Mouse (Mus musculus): ENCODE measurements around the gene Zc3h12b. TPM values are rescaled to one million over a fixed set of nuclear protein-coding genes. Genes with fewer than 3 reads are reported as not detected.
"Not testable (repeated sequence)": the region's sequence is repeated elsewhere in the genome, so short reads cannot be mapped to it uniquely, and the experiment has no call there.

The Zc3h12b gene
- total and polyA plus RNA-seq, 3 experiments, result 0.04 to 0.16 TPM; not detected in 1

GRCm38 (mm10) chrX:95956497-95957293 is 245.2 kb downstream of the Zc3h12b start, which contains the start of gene Las1l (continued):
- TF ChIP-seq MAX (IDR thresholded peaks at IDR 0.05; ENCODE audit: low read length), result peak; percentile 71
- peak; percentile 84 for TF ChIP-seq MYC (IDR thresholded peaks at IDR 0.05; ENCODE audit: low read depth, low read length)
- peak; percentile 78 for TF ChIP-seq TBP (conservative IDR thresholded peaks at IDR 0.05; ENCODE audit: low read depth, low read length)
- TF ChIP-seq UBTF (IDR thresholded peaks at IDR 0.05; ENCODE audit: low read depth, low read length), result no peak
- peak; percentile 92 for TF ChIP-seq NELFE (IDR thresholded peaks at IDR 0.05; ENCODE audit: low read depth, low read length)
- no peak for TF ChIP-seq MAFK (IDR thresholded peaks at IDR 0.05; ENCODE audit: insufficient replicate concordance, low read length)
- TF ChIP-seq HCFC1 (IDR thresholded peaks at IDR 0.05; ENCODE audit: low read depth, low read length), result peak; percentile 91
- peak; percentile 77 for TF ChIP-seq ELF1 (IDR thresholded peaks at IDR 0.05; ENCODE audit: low read depth, low read length)
- peak; percentile 77; the same call in 1 of the 2 replicates for TF ChIP-seq MXI1 (IDR thresholded peaks at IDR 0.05; ENCODE audit: low read depth, low read length)

- H3K4me3 ChIP-seq (replicated peaks in 1 of 3; ENCODE audit: low read depth in 2 of 3, low read length in 2 of 3, poor library complexity in 1 of 3), result peak overlapping the region; percentile 41 to 71 (median 53)
- in situ Hi-C loops (cut with MboI; ENCODE audit: low pct_ligation_motif_present, low pct_unique_long_range_greater_than_20kb, low sequenced_read_pairs); H3K9me3 ChIP-seq (replicated peaks; ENCODE audit: low read length); H3K27me3 ChIP-seq (replicated peaks); H3K4me1 ChIP-seq (ENCODE audit: control insufficient read depth in 1 of 2, insufficient read depth in 2 of 2); dilution Hi-C loops (cut with MboI; ENCODE audit: extremely low pct_ligation_motif_present, extremely low pct_unique_long_range_greater_than_20kb, low sequenced_read_pairs); H3K27ac ChIP-seq (ENCODE audit: insufficient read depth, low read depth): not testable (repeated sequence)
- peak overlapping the region; percentile 44; the same call in 1 of the 2 replicates for H3K9ac ChIP-seq (ENCODE audit: insufficient read depth, low read depth)
- H3K4me2 ChIP-seq (ENCODE audit: insufficient read depth, low read depth, poor library complexity, severe bottlenecking), result peak overlapping the region; percentile 44; the same call in 1 of the 2 replicates
- H3K36me3 ChIP-seq (replicated peaks in 1 of 2; ENCODE audit: control insufficient read depth in 1 of 2, insufficient read depth in 1 of 2, low read length in 1 of 2), result peaks cover 3 to 22% of the 10 kb centered on the region in 2 experiments
- H3K79me2 ChIP-seq (replicated peaks; ENCODE audit: control insufficient read depth, extremely low read depth, insufficient read depth, poor library complexity, severe bottlenecking), result peaks cover 13% of the 10 kb centered on the region
- peak; percentile 12 for DNase-seq (ENCODE audit: extremely low read depth)
Observed at GRCm38 (mm10) chrX:95957461-95957860, 246.0 kb downstream of the Zc3h12b start.

GRCm38 (mm10) chrX:95963366-95963765 is 251.9 kb downstream of the Zc3h12b start:
- H3K79me2 ChIP-seq (replicated peaks; ENCODE audit: control insufficient read depth, extremely low read depth, insufficient read depth, poor library complexity, severe bottlenecking), result no peaks in the 10 kb centered on the region
- no peaks in the 10 kb centered on the region for H3K27me3 ChIP-seq (replicated peaks)
- H3K4me3 ChIP-seq (replicated peaks in 1 of 3; ENCODE audit: low read depth in 2 of 3, low read length in 2 of 3, poor library complexity in 1 of 3), result no peak overlapping the region
- no peak for DNase-seq (ENCODE audit: extremely low read depth)
- H3K4me2 ChIP-seq (ENCODE audit: insufficient read depth, low read depth, poor library complexity, severe bottlenecking), result no peak overlapping the region
- no peak overlapping the region for H3K27ac ChIP-seq (ENCODE audit: insufficient read depth, low read depth)
- no peak overlapping the region for H3K9ac ChIP-seq (ENCODE audit: insufficient read depth, low read depth)
- in situ Hi-C loops (cut with MboI; ENCODE audit: low pct_ligation_motif_present, low pct_unique_long_range_greater_than_20kb, low sequenced_read_pairs), result no loop called here
- dilution Hi-C loops (cut with MboI; ENCODE audit: extremely low pct_ligation_motif_present, extremely low pct_unique_long_range_greater_than_20kb, low sequenced_read_pairs), result no loop called here
- H3K4me1 ChIP-seq (ENCODE audit: control insufficient read depth in 1 of 2, insufficient read depth in 2 of 2), result peaks cover 0 to 25% of the 10 kb centered on the region in 2 experiments; a peak in 2 of 4 replicates
- no peak for TF ChIP-seq IRF4 (IDR thresholded peaks at IDR 0.05; ENCODE audit: low read depth, low read length)
- no peak for TF ChIP-seq HCFC1 (IDR thresholded peaks at IDR 0.05; ENCODE audit: low read depth, low read length)
- TF ChIP-seq GABPA (IDR thresholded peaks at IDR 0.05; ENCODE audit: insufficient replicate concordance, low read depth, low read length), result no peak
- TF ChIP-seq MXI1 (IDR thresholded peaks at IDR 0.05; ENCODE audit: low read depth, low read length), result no peak
- no peak for TF ChIP-seq RCOR1 (conservative IDR thresholded peaks at IDR 0.05; ENCODE audit: low read depth, low read length)
- TF ChIP-seq PAX5 (IDR thresholded peaks at IDR 0.05; ENCODE audit: low read length), result no peak
- TF ChIP-seq NELFE (IDR thresholded peaks at IDR 0.05; ENCODE audit: low read depth, low read length), result no peak
- TF ChIP-seq EP300 (IDR thresholded peaks at IDR 0.05; ENCODE audit: low read length), result no peak
- no peak for TF ChIP-seq CHD1 (IDR thresholded peaks at IDR 0.05; ENCODE audit: low read depth, low read length)
- no peak for TF ChIP-seq TBP (conservative IDR thresholded peaks at IDR 0.05; ENCODE audit: low read depth, low read length)
- no peak for TF ChIP-seq ZNF384 (IDR thresholded peaks at IDR 0.05; ENCODE audit: low read depth, low read length)
- TF ChIP-seq MYC (IDR thresholded peaks at IDR 0.05; ENCODE audit: low read depth, low read length), result no peak
- no peak for TF ChIP-seq SMC3 (IDR thresholded peaks at IDR 0.05; ENCODE audit: low read depth, low read length)
- no peak for TF ChIP-seq KAT2A (IDR thresholded peaks at IDR 0.05; ENCODE audit: insufficient replicate concordance, low read length)
- TF ChIP-seq ETS1 (conservative IDR thresholded peaks at IDR 0.05; ENCODE audit: low read depth, low read length), result no peak
- TF ChIP-seq POLR2AphosphoS2 (IDR thresholded peaks at IDR 0.05; ENCODE audit: low read depth, low read length), result no peak
- no peak for TF ChIP-seq ELF1 (IDR thresholded peaks at IDR 0.05; ENCODE audit: low read depth, low read length)
- peaks cover 0 to 12% of the 10 kb centered on the region in 2 experiments for H3K36me3 ChIP-seq (replicated peaks in 1 of 2; ENCODE audit: control insufficient read depth in 1 of 2, insufficient read depth in 1 of 2, low read length in 1 of 2)
- H3K9me3 ChIP-seq (replicated peaks; ENCODE audit: low read length), result no peaks in the 10 kb centered on the region
